Mouse (Mus musculus) adrenal gland, postnatal 14 days (tissue): ENCODE results near the gene Ms4a6d. TPM values are rescaled to one million over a fixed set of nuclear protein-coding genes. Genes with fewer than 3 reads are reported as not detected.
"Not testable (repeated sequence)": the region's sequence is repeated elsewhere in the genome, so short reads cannot be mapped to it uniquely, and the experiment has no call there.

Experiments
- DNase-seq: peaks from one replicate; pipeline ENCODE4 v3.0.0; 2021; ENCODE audit warnings: mixed read lengths
- total RNA-seq: library from RNA; stranded (reverse); gene quantifications from 2 replicates; pipeline ENCODE4 v1.2.3, GENCODE M21; 2021

Gene Ms4a6d
- total RNA-seq, 1 experiment from 2014 or later: 2.1 TPM

DNA sequence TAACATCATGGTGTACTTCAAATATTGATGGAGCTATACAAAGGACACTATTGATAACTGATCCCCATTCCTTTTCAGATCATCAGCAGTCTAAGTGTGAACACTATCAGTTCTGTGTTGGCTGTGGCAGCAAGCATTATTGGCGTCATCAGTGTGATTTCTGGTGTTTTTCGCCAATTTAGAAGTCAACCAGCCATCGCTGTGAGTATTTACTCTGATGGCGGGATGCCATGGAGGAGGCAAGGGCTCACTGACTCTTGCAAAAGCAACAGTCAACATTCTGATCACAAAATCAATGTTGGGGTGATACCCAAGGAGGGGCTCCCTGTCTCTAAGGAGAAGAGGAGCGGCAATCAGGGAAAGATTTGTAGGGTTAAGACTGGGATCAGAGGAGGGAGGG lies 49.9 kb downstream of the Ms4a6d start:
- DNase-seq: no peak

DNA sequence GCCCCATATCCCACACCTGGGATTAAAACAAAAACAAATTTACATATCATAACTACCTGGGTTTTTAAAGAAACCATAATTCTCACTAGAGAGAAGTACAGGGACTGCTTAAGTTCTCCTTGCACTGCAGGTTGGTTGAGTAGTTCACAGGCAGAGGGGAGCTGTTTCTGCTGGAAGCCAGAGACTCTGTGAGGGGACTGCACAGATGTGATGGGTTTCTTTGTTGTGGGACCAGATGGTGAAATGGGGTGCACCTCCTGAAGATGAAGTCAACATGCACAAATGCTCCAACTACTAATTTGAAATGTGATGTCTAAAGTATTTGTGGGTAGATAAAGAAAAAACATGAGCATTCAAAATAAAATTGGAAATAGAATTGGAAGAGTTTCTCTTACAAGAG lies 56.7 kb downstream of the Ms4a6d start:
- DNase-seq: no peak

- DNase-seq: not testable (repeated sequence)
Observed at GRCm38 (mm10) chr19:11544383-11544782, 60.3 kb downstream of the Ms4a6d start.

- DNase-seq: not testable (repeated sequence)
Observed at GRCm38 (mm10) chr19:11540166-11540821, 64.4 kb downstream of the Ms4a6d start.

DNA sequence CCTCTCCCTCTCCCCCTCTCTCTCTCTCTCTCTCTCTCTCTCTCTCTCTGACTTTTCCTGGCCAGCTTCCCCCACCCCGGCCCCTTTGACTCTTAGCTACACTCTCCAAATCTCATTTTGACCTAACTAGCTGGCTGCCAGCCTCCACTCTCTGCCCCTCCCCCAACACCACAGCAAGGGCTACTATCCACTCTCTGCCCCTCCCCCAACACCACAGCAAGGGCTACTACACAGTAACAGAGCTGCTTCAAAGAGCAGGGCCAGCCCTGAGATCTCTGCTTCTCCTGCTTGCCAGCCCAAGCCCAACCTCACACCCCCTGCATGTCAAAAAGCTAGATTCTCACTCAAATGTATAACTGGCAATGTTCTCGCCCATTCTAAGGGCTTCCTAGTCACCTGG lies 67.3 kb downstream of the Ms4a6d start:
- no peak for DNase-seq

Other genes with a start within 250 kb of the Ms4a6d start
- gene Ms4a4a, start 229.3 kb downstream of the Ms4a6d start, total RNA-seq: 5.1 and 8.4 TPM in 2 replicates
- 0.44 and 8.7 TPM in 2 replicates for gene Ms4a4c, start 200.1 kb downstream of the Ms4a6d start, total RNA-seq
- gene Ms4a4b, start 161.3 kb downstream of the Ms4a6d start, total RNA-seq: 1.9 and 26.8 TPM in 2 replicates
- gene Ms4a6c, start 135.5 kb downstream of the Ms4a6d start, total RNA-seq: 6.7 and 12.3 TPM in 2 replicates
- gene Gm8369, start 118.9 kb downstream of the Ms4a6d start, total RNA-seq: 0.44 and 7.2 TPM in 2 replicates
- gene Ms4a6b, start 88.3 kb downstream of the Ms4a6d start, total RNA-seq: 3.1 and 22.4 TPM in 2 replicates
- 2.0 and 3.9 TPM in 2 replicates for gene Ms4a4d, start 68.0 kb downstream of the Ms4a6d start, total RNA-seq
- gene Ms4a2, start 18.9 kb upstream of the Ms4a6d start, total RNA-seq: not detected in 2 replicates
- gene Ms4a3, start 36.0 kb upstream of the Ms4a6d start, total RNA-seq: not detected in 2 replicates
- not detected in 2 replicates for gene Oosp2, start 55.7 kb upstream of the Ms4a6d start, total RNA-seq
- 1.7 and 1.9 TPM in 2 replicates for gene Oosp1, start 86.3 kb upstream of the Ms4a6d start, total RNA-seq
- gene Oosp3, start 92.2 kb upstream of the Ms4a6d start, total RNA-seq: not detected in 2 replicates
- not detected in 2 replicates for gene Gif, start 142.7 kb upstream of the Ms4a6d start, total RNA-seq
- 76.5 and 79.8 TPM in 2 replicates for gene Mrpl16, start 165.5 kb upstream of the Ms4a6d start, total RNA-seq
- 8.0 and 10.1 TPM in 2 replicates for gene Stx3, start 214.6 kb upstream of the Ms4a6d start, total RNA-seq
- not detected in 2 replicates for gene Olfr1417, start 234.4 kb upstream of the Ms4a6d start, total RNA-seq